Mouse (Mus musculus) spleen, embryonic (tissue): Measurements from ENCODE around the gene Olfr787.

Experiments used
- CTCF ChIA-PET: fragments of 350-600 bp; sonication (Branson Sonifier 250); formaldehyde crosslinking; loops from one replicate; lab custom pipeline; 2022; lab: Charles Lee

The Olfr787 gene

DNA sequence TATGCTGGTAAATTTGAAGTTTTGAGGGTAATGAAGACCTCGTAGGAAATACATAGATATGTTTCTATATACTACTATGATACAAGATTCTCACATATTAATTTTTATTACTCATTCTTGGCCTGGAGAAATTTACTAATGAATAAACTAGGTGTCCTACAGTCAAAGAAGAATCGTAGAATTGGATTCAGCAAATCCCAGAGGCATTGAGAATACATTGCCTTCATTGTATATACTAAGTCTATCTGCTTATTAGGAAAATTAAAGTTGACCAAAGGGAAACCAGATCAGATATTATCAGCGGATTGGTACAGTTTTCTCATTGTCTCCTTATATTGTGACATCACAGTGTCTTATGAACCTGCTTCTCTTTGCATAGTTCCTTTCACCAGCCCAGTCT is at the start of gene Olfr787:
Olfr787 (plus strand) TSS at position 301 of the 400 bp plus-strand sequence.
- CTCF ChIA-PET, result no interaction called here

DNA sequence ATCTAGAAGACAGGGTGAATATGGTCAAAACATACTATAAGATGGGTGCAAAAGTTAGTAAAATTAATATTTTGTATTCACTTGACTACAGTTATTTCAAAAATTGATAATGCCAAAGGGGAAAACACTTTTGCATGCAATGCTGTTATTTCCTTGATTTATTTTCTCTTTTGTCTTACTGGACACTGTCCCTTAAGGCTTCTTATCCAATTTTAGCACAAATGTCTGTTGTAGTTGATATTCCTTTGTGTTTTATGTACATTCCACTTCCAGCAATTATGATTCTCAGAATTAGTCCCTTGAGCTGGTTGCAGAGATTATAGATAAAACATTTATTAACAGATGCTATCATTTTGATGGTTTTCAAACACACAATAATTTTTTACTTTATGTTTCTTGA is 34.7 kb upstream of the Olfr787 start, which contains the start of gene Olfr786:
Olfr786 (plus strand) TSS at position 301 of the 400 bp plus-strand sequence.
- CTCF ChIA-PET, result no interaction called here

DNA sequence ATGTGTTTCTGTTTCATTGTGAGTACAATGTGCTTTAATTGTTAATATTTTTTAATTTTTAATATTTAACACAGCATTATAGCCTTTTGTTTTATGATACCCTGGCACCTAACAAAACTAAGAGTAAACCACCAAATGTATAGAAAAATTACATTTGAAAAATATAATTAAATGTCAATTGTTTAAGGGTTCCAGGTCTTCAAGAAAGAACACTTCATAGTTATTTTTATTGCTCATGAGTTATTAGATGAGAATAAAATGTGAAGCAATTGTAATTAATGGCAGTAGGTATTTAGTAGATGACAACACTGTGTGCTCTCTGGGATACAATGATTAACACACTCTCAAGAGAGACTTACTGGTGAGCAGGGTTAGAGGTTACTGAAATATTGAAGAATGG is 9.0 kb downstream of the Olfr787 start, which contains the start of gene Olfr788:
Olfr788 (plus strand) TSS at position 301 of the 400 bp plus-strand sequence.
- CTCF ChIA-PET, result no interaction called here

DNA sequence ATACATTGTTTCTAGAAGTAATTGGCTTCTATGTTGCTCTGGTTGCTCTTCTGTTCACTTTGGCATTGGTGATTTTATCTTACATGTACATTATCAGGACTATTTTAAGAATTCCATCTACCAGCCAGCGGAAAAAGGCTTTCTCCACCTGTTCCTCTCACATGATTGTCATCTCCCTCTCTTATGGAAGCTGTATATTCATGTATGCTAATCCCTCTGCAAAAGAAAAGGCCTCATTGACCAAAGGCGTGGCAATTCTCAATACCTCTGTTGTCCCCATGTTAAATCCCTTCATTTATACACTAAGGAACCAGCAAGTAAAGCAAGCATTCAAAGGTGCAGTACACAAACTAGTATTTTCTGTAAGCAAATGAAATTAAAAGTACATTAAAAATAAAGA is 11.6 kb downstream of the Olfr787 start:
- CTCF ChIA-PET, result no interaction called here

DNA sequence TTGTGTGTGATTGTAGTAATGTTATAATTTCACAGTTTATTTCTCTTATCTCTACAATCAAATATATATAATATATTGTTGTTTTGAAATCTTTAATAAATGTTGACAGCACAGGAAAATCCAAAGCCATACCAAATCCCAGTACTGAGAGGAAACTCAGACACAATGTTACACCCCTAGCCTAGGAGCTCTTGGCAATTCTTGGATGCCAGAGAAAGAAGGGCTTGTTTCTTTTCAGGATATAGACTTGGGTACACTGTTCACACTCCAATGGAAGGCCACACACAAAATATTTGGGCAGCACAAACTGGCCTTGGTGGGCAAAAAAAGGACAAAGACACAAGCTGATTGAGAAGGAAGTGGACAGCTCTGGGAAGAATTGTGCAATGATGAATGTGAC is 12.1 kb downstream of the Olfr787 start:
- CTCF ChIA-PET, result no interaction called here

DNA sequence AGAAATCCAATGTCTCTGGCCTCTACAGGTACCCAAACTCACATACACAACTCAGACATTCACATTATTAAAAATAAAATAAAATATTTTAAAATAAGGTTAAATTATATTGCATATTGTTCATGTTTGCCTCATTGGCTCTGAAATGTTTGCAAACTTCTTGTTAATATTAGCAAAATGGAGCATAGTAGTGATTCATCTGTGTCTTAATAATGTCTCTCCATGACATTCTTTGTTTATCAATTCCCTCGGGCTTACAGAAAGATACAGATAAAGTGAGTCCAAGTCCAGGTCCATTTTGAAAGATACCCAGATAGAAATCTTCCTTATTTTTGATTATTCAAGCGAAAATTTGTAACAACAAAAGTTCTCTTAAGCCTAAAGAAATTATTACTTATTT is 22.8 kb downstream of the Olfr787 start, which contains the start of gene Olfr789:
Olfr789 (plus strand) TSS at position 301 of the 400 bp plus-strand sequence.
- CTCF ChIA-PET, result no interaction called here

DNA sequence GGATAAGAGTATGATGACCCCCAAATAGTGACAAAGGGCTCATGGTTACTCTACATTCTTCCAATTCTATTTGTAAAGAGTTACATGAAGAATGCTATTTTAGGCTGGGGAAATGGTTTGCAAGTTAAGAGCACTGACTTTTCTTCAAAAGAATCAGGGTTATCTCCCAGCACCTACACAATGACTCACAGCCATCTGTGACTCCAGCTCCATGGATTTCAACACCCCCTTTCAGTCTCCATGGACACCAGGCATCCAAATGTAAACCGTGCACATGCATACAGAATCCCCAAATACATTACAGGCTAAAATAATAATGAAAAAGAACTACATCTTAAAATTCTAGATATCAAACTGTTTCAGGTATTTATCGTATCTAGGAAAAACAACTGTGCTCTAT is 28.4 kb downstream of the Olfr787 start:
- CTCF ChIA-PET, result no interaction called here

DNA sequence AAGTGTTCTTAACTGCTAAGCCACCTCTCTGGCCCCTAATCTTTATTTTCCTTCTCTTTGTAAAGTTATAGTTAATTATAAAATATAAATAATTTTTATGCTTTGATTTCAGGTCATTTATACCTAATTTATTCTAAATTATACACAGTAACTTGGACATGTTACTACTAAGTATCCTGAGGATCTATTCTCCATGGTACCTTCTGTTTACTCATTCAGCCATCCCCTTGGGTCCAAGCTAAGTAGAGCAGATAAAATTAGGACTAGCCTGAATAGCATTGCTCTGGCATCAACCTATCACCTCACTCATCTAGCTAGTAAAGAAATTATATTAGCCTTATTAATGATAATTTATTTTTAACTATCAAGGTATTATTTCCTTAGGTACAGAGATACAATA is 36.5 kb downstream of the Olfr787 start, which contains the start of gene Olfr790:
Olfr790 (plus strand) TSS at position 301 of the 400 bp plus-strand sequence.
- CTCF ChIA-PET, result no interaction called here
